Mouse (Mus musculus): ENCODE results near the gene Siva1. TPM values are rescaled to one million over a fixed set of nuclear protein-coding genes. Genes with fewer than 3 reads are reported as not detected.

Siva1 gene
- 10 to 100 TPM; 39.7 to 49.1 TPM for polyA plus RNA-seq (2017; shearing (Covaris generic))

GRCm38 (mm10) chr12:112644180-112644854 lies at the start of gene Siva1:
Gene Siva1, plus strand, starts transcription at chr12:112644679.

GRCm38 (mm10) chr12:112619686-112620353 lies 24.7 kb upstream of the Siva1 start, which contains the start of gene Adssl1:
Gene Adssl1, plus strand, starts transcription at chr12:112620045.

GRCm38 (mm10) chr12:112674132-112675011 lies 29.9 kb downstream of the Siva1 start, which contains the start of gene Akt1:
Gene Akt1, minus strand, starts transcription at chr12:112674884.

DNA sequence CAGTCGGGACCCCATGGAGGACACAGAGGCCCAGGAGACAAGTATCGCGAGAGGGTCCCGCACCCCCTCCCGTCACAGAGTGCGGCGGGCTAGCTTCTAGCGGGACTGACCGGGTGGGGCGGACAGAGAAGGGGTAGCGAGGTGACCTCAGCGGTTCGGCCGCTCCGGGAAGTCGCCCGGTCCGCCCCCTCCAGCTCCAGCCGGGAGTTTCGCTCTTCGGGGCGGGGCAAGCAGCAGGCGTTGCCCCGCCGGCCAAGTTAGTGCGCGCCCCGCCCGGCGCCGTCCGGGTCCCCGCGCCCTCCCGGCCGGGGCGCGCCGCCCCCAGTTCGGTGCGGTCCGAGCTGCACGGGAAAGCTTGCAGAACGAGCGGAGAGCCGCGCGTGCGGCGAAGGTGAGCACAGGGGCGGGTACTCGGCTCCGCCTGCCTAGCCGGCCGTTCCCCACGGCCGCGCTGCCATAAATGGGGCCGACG lies 34.1 kb downstream of the Siva1 start, which contains the start of gene Zbtb42:
Gene Zbtb42, plus strand, starts transcription at position 274 of the 472 bp plus-strand sequence.

Other genes with a start within 250 kb of the Siva1 start
- gene A530016L24Rik, start 155.2 kb upstream of the Siva1 start, polyA plus RNA-seq (2017; shearing (Covaris generic)), result not detected
- gene Tmem179, start 127.9 kb upstream of the Siva1 start, polyA plus RNA-seq (2017; shearing (Covaris generic)), result under 1 TPM in 1 of 2 experiments, not detected in 1; 0.10 TPM
- gene Inf2, start 55.9 kb upstream of the Siva1 start, polyA plus RNA-seq (2017; shearing (Covaris generic)), result 10 to 100 TPM; 11.5 to 12.0 TPM
- gene Adssl1, start 24.6 kb upstream of the Siva1 start, polyA plus RNA-seq (2017; shearing (Covaris generic)), result 1 to 10 TPM in 1 of 2 experiments, under 1 TPM in 1; 0.87 to 1.9 TPM
- gene Akt1, start 30.2 kb downstream of the Siva1 start, polyA plus RNA-seq (2017; shearing (Covaris generic)), result 100 to 1,000 TPM; 147 to 189 TPM
- 1 to 10 TPM; 1.6 to 6.0 TPM for gene Zbtb42, start 34.1 kb downstream of the Siva1 start, polyA plus RNA-seq (2017; shearing (Covaris generic))
- gene Cep170b, start 75.8 kb downstream of the Siva1 start, polyA plus RNA-seq (2017; shearing (Covaris generic)), result 1 to 10 TPM; 7.2 to 9.7 TPM
- 10 to 100 TPM in 1 of 2 experiments, 1 to 10 TPM in 1; 3.1 to 11.5 TPM for gene Pld4, start 116.0 kb downstream of the Siva1 start, polyA plus RNA-seq (2017; shearing (Covaris generic))
- not detected for gene Ahnak2, start 158.0 kb downstream of the Siva1 start, polyA plus RNA-seq (2017; shearing (Covaris generic))
- gene Clba1, start 164.3 kb downstream of the Siva1 start, polyA plus RNA-seq (2017; shearing (Covaris generic)), result under 1 TPM in 1 of 2 experiments, not detected in 1; 0.80 TPM
- 10 to 100 TPM; 66.6 to 83.4 TPM for gene Cdca4, start 184.7 kb downstream of the Siva1 start, polyA plus RNA-seq (2017; shearing (Covaris generic))
- 10 to 100 TPM; 29.2 to 34.1 TPM for gene Gpr132, start 223.5 kb downstream of the Siva1 start, polyA plus RNA-seq (2017; shearing (Covaris generic))

All from activated CD4-positive, CD25-positive, alpha-beta regulatory T cell (primary cell).